Mouse (Mus musculus): Measurements from ENCODE around the gene Fat1. TPM values are rescaled to one million over a fixed set of nuclear protein-coding genes. Genes with fewer than 3 reads are reported as not detected.

Gene Fat1
- polyA plus RNA-seq, 1 experiment from 2014 or later, result 32.1 TPM

DNA sequence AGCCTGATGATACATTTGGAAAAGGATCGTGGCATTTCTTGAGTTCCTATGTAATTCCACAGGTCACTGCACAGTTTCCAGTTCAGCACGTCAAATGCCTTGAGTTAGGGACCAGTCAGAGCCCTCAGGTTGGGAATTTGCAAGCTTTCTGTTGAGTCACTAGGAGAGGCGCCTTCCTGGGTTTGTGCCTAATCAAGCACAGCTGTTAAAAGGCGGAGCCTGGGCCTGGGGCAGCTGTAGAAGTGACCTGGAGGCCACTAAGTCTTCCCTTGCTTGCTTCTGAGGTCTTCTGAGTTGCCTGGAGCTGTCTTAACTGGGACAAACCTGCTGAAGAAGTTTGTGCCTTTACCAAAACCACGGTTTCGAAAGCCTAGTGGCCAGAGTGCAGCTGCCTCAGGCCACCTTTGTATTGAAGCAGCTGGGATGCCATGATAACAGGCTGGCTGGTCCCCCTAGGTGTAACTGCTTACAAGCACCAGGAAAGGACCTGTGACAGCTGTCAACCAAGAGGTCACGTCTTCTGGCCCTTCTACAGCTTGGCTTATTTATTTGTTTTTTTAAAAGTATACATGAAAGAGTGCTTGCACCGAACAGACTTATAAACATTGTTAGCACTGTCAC is 66.4 kb downstream of the Fat1 start:
- Histone ChIP-seq H3K9me3 (ENCODE audit: low read depth, low read length) (no peaks in the 10 kb centered on the region), H3K36me3 (ENCODE audit: insufficient read depth) (no peaks in the 10 kb centered on the region), H3K4me2 (no peak overlapping the region), H3K27ac (ENCODE audit: low read depth) (no peak overlapping the region), H3K27me3 (ENCODE audit: insufficient read depth, low read length) (no peaks in the 10 kb centered on the region), H3K9ac (no peak overlapping the region), H3K4me3 (ENCODE audit: low read depth, low read length) (no peak overlapping the region), H3K4me1 (ENCODE audit: insufficient read depth) (peaks cover 9% of the 10 kb centered on the region)
- WGBS, result 57% methylated on average over 8 of the region's 8 CpGs
- ATAC-seq (ENCODE audit: insufficient read depth) (no peak), DNase-seq (peak; percentile 30)
- no peak for TF ChIP-seq CTCF (IDR thresholded peaks at IDR 0.05; ENCODE audit: low read depth)

DNA sequence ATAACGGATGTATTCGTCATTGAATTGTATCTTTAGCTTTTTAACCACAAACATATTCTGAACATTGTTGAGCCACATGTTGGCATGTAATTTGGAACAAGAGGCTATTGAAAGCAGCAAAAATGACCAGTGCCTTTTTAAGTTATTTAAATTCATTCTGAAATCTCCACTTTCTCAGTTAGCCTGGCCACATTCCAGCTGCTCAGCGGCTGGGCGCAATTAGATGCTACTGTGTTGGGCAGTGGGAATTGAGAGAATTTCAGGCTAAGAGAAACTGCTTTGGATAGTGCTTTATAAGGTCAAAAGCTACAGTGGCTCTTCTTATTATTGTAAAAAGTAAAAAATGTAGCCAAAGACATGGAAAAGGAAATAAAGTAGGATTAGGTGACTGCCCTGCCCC is 67.4 kb downstream of the Fat1 start:
- no peaks in the 10 kb centered on the region for H3K27me3 ChIP-seq (ENCODE audit: insufficient read depth, low read length)
- H3K36me3 ChIP-seq (ENCODE audit: insufficient read depth), result 0 out of 2 replicates have a peak, but pooled peaks cover 6% of the 10 kb centered on the region
- H3K4me3 ChIP-seq (ENCODE audit: low read depth, low read length), result no peak overlapping the region
- H3K27ac ChIP-seq (ENCODE audit: low read depth), result no peak overlapping the region
- no peak overlapping the region for H3K4me2 ChIP-seq
- no peak for TF ChIP-seq CTCF (IDR thresholded peaks at IDR 0.05; ENCODE audit: low read depth)
- no peak for ATAC-seq (ENCODE audit: insufficient read depth)
- H3K9me3 ChIP-seq (ENCODE audit: low read depth, low read length), result no peaks in the 10 kb centered on the region
- peaks cover 9% of the 10 kb centered on the region for H3K4me1 ChIP-seq (ENCODE audit: insufficient read depth)
- 62% methylated on average over 4 of the region's 4 CpGs for WGBS
- peak; percentile 66 for DNase-seq
- no peak overlapping the region for H3K9ac ChIP-seq

GRCm38 (mm10) chr8:45004021-45004420 is 68.8 kb downstream of the Fat1 start:
- H3K27ac ChIP-seq (ENCODE audit: low read depth), result no peak overlapping the region

DNA sequence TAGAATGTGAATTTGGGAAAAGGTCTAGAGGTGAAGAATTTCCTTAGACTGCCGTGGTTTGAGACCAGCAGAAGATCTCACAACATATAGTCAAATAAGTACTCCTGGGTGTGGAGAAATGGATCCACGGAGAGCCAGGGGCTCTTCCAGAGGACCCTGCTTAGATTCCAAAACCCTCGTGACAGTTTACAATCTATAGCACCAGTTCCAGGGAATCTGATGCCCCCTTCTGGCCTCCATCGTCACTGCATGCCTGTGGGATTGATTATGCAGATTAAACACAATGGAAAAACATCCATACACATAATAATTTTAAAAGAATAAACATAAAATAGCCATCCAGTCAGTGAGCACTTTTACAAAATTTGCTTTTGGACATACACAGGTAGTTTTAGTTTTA is 75.4 kb downstream of the Fat1 start:
- Histone ChIP-seq H3K9me3 (ENCODE audit: low read depth, low read length) (no peaks in the 10 kb centered on the region), H3K27ac (ENCODE audit: low read depth) (no peak overlapping the region), H3K4me2 (no peak overlapping the region), H3K36me3 (ENCODE audit: insufficient read depth) (peaks cover 66% of the 10 kb centered on the region), H3K9ac (no peak overlapping the region), H3K4me1 (ENCODE audit: insufficient read depth) (no peaks in the 10 kb centered on the region), H3K4me3 (ENCODE audit: low read depth, low read length) (no peak overlapping the region), H3K27me3 (ENCODE audit: insufficient read depth, low read length) (no peaks in the 10 kb centered on the region)
- TF ChIP-seq CTCF (IDR thresholded peaks at IDR 0.05; ENCODE audit: low read depth), result peak; percentile 71
- DNase-seq (peak; percentile 73), ATAC-seq (ENCODE audit: insufficient read depth) (no peak)
- 33% methylated on average over 4 of the region's 4 CpGs for WGBS

More at GRCm38 (mm10) chr8:45004021-45004420, 68.8 kb downstream of the Fat1 start:
- no peak for TF ChIP-seq CTCF (IDR thresholded peaks at IDR 0.05; ENCODE audit: low read depth)
- no peak overlapping the region for H3K4me3 ChIP-seq (ENCODE audit: low read depth, low read length)
- WGBS, result 61% methylated on average over 3 of the region's 3 CpGs
- DNase-seq (no peak), ATAC-seq (ENCODE audit: insufficient read depth) (no peak)
- peaks cover 11% of the 10 kb centered on the region; the same call in 1 of the 2 replicates for H3K36me3 ChIP-seq (ENCODE audit: insufficient read depth)
- H3K9ac ChIP-seq, result no peak overlapping the region
- no peaks in the 10 kb centered on the region for H3K27me3 ChIP-seq (ENCODE audit: insufficient read depth, low read length)
- H3K4me1 ChIP-seq (ENCODE audit: insufficient read depth), result peaks cover 2% of the 10 kb centered on the region; the same call in 1 of the 2 replicates
- no peaks in the 10 kb centered on the region for H3K9me3 ChIP-seq (ENCODE audit: low read depth, low read length)
- H3K4me2 ChIP-seq, result no peak overlapping the region

DNA sequence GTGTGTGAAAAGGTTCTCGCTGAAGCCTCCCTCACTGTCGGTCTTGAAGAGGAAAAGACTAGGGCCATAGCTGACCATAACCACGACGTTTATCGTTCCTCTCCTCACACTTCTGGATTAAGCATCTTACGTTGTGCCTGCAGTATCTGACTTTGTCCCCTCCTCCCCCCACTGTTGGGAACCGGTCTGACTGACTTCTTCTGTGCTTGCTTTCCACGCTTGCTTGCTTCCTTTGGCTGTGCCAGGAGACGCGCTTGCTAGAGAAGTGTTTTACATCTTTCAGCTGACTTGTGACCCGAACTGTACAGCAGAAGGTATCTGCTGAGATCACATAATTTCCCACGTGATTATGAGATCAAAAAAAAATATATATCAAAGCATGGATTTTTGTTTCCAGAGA is 76.5 kb downstream of the Fat1 start:
- Histone ChIP-seq H3K27me3 (ENCODE audit: insufficient read depth, low read length) (no peaks in the 10 kb centered on the region), H3K4me1 (ENCODE audit: insufficient read depth) (no peaks in the 10 kb centered on the region), H3K9me3 (ENCODE audit: low read depth, low read length) (no peaks in the 10 kb centered on the region), H3K4me3 (ENCODE audit: low read depth, low read length) (no peak overlapping the region), H3K27ac (ENCODE audit: low read depth) (no peak overlapping the region), H3K4me2 (no peak overlapping the region), H3K36me3 (ENCODE audit: insufficient read depth) (peaks cover 73% of the 10 kb centered on the region), H3K9ac (no peak overlapping the region)
- no peak for DNase-seq
- no peak for TF ChIP-seq CTCF (IDR thresholded peaks at IDR 0.05; ENCODE audit: low read depth)
- WGBS, result 74% methylated on average over 12 of the region's 12 CpGs
- no peak for ATAC-seq (ENCODE audit: insufficient read depth)

GRCm38 (mm10) chr8:45013852-45014251 is 78.6 kb downstream of the Fat1 start:
- DNase-seq (no peak), ATAC-seq (ENCODE audit: insufficient read depth) (no peak)
- H3K4me1 ChIP-seq (ENCODE audit: insufficient read depth), result no peaks in the 10 kb centered on the region
- no peak overlapping the region for H3K9ac ChIP-seq
- H3K36me3 ChIP-seq (ENCODE audit: insufficient read depth), result peaks cover 81% of the 10 kb centered on the region
- H3K9me3 ChIP-seq (ENCODE audit: low read depth, low read length), result no peaks in the 10 kb centered on the region
- H3K4me2 ChIP-seq, result no peak overlapping the region
- H3K4me3 ChIP-seq (ENCODE audit: low read depth, low read length), result no peak overlapping the region
- TF ChIP-seq CTCF (IDR thresholded peaks at IDR 0.05; ENCODE audit: low read depth), result no peak
- 87% methylated on average over 8 of the region's 8 CpGs for WGBS
- no peak overlapping the region for H3K27ac ChIP-seq (ENCODE audit: low read depth)
- no peaks in the 10 kb centered on the region for H3K27me3 ChIP-seq (ENCODE audit: insufficient read depth, low read length)

DNA sequence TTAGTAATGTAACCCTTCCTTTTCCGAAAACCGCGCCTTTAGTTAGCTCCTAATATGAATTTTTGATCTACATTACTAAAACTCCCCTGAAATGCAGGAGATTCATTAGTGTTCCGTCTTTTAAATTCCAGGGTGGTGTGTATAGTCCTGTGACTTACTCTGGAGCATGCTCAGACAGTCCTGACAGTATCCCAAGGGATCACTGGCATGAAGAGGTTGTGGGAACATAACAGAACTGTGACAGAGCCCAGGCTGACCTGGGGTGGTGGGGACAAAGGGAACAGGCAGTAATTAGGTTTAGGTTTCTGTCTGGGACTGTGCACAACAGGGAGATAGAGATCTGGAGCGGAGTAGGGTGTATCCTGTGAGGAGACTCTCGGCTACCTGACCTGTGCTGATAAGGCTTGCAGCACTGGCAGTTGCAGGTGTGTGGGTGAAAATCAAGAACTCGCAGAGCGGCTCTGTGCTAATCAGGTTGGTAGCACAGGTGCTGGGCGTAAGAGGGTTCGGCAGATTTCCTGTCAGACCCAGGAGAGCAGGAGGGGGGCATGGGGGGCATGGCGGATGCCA is 79.3 kb downstream of the Fat1 start:
- DNase-seq (no peak), ATAC-seq (ENCODE audit: insufficient read depth) (0 out of 2 replicates have a peak, but pooled peaks have one; percentile 11)
- no peak for TF ChIP-seq CTCF (IDR thresholded peaks at IDR 0.05; ENCODE audit: low read depth)
- Histone ChIP-seq H3K4me1 (ENCODE audit: insufficient read depth) (no peaks in the 10 kb centered on the region), H3K9me3 (ENCODE audit: low read depth, low read length) (no peaks in the 10 kb centered on the region), H3K9ac (no peak overlapping the region), H3K4me3 (ENCODE audit: low read depth, low read length) (no peak overlapping the region), H3K4me2 (no peak overlapping the region), H3K27ac (ENCODE audit: low read depth) (no peak overlapping the region), H3K36me3 (ENCODE audit: insufficient read depth) (peaks cover 88% of the 10 kb centered on the region), H3K27me3 (ENCODE audit: insufficient read depth, low read length) (no peaks in the 10 kb centered on the region)
- WGBS, result 85% methylated on average over 11 of the region's 11 CpGs

All from lung, embryonic 14.5 days (tissue).